Mouse (Mus musculus) olfactory bulb, adult 2 months (tissue): ENCODE results near the gene Rbm19. TPM values are rescaled to one million over a fixed set of nuclear protein-coding genes. Genes with fewer than 3 reads are reported as not detected.

Experiments
- H3K27ac ChIP-seq: fragments of 200-500 bp; 2 replicates; pipeline ENCODE4 v1.5.1; 2012; ENCODE audit warnings: low read depth, low read length; ENCODE audit not compliant: insufficient read depth
- H3K4me1 ChIP-seq: fragments of 200-500 bp; 2 replicates; pipeline ENCODE4 v1.6.1; 2012; ENCODE audit warnings: low read length; ENCODE audit not compliant: control insufficient read depth, insufficient read depth
- H3K4me3 ChIP-seq: fragments of 200-500 bp; 2 replicates; pipeline ENCODE4 v1.5.1; 2012; ENCODE audit warnings: mild to moderate bottlenecking, low read depth, low read length, moderate library complexity; ENCODE audit not compliant: insufficient read depth
- CTCF ChIP-seq: fragments of 200-500 bp; IDR thresholded peaks from 2 replicates; pipeline ENCODE4 v1.5.1; 2012; ENCODE audit warnings: low read depth, mild to moderate bottlenecking, low read length, moderate library complexity; ENCODE audit not compliant: insufficient read depth
- POLR2A ChIP-seq: fragments of 200-500 bp; IDR thresholded peaks from 2 replicates; pipeline ENCODE4 v1.6.1; 2012; ENCODE audit warnings: mild to moderate bottlenecking, low read depth, low read length, moderate library complexity; ENCODE audit not compliant: insufficient read depth
- WGBS: fragments of 180-500 bp; shearing (Covaris S2); methylation state at CpG from one replicate; pipeline ENCODE4 v1.1.7; 2018; 5-methylcytosine and 5-hydroxymethylcytosine counted together
- polyA plus RNA-seq: library from polyadenylated mRNA; stranded (reverse); fragments of >200 nt; gene quantifications from 2 replicates; pipeline ENCODE4 v1.2.4, GENCODE M21; 2012; ENCODE audit warnings: low replicate concordance; ENCODE audit not compliant: missing spikeins, insufficient read depth, insufficient read length

Gene Rbm19
- polyA plus RNA-seq, 1 experiment, result not detected

- no peak for TF ChIP-seq POLR2A
- TF ChIP-seq CTCF, result no peak
- Histone ChIP-seq H3K4me1 (peaks cover 24% of the 10 kb centered on the region), H3K4me3 (no peak overlapping the region), H3K27ac (no peak overlapping the region)
- 50% methylated on average over 18 of the region's 18 CpGs for WGBS
Observed at GRCm38 (mm10) chr5:120171865-120172728, 55.8 kb downstream of the Rbm19 start.

GRCm38 (mm10) chr5:120172729-120173101, 56.5 kb downstream of the Rbm19 start:
- H3K4me3 ChIP-seq, result no peak overlapping the region
- no peak overlapping the region for H3K27ac ChIP-seq
- 91% methylated on average over 8 of the region's 8 CpGs for WGBS
- peaks cover 27% of the 10 kb centered on the region for H3K4me1 ChIP-seq
- TF ChIP-seq CTCF (no peak), POLR2A (no peak)

DNA sequence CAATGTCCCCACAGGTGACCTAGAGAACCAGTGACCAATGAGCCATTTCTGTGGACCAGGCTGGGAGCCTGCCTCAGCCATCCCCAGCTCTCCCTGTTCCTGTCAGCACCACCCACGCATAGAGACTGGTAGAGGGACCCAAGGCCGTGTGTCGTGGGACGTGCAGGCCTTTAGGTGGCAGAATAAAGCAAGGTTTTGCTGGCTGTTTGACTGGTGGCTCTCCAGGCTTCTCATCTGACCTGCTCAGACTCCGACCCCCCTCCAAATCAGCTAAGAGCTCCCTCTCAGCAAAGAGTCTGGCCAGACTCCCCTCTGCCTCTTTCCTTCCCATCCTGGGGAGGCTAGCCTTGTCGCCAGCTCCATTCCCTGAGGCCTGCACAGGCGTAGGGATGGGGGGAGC, 58.1 kb downstream of the Rbm19 start:
- no peak overlapping the region for H3K27ac ChIP-seq
- TF ChIP-seq CTCF, result no peak
- TF ChIP-seq POLR2A, result no peak
- WGBS, result 74% methylated on average over 7 of the region's 7 CpGs
- no peak overlapping the region for H3K4me3 ChIP-seq
- peaks cover 43% of the 10 kb centered on the region for H3K4me1 ChIP-seq

GRCm38 (mm10) chr5:120175217-120175616, 59.0 kb downstream of the Rbm19 start:
- TF ChIP-seq CTCF, result no peak
- TF ChIP-seq POLR2A, result no peak
- WGBS, result 96% methylated on average over 8 of the region's 8 CpGs
- Histone ChIP-seq H3K4me3 (no peak overlapping the region), H3K27ac (no peak overlapping the region), H3K4me1 (peaks cover 51% of the 10 kb centered on the region)

DNA sequence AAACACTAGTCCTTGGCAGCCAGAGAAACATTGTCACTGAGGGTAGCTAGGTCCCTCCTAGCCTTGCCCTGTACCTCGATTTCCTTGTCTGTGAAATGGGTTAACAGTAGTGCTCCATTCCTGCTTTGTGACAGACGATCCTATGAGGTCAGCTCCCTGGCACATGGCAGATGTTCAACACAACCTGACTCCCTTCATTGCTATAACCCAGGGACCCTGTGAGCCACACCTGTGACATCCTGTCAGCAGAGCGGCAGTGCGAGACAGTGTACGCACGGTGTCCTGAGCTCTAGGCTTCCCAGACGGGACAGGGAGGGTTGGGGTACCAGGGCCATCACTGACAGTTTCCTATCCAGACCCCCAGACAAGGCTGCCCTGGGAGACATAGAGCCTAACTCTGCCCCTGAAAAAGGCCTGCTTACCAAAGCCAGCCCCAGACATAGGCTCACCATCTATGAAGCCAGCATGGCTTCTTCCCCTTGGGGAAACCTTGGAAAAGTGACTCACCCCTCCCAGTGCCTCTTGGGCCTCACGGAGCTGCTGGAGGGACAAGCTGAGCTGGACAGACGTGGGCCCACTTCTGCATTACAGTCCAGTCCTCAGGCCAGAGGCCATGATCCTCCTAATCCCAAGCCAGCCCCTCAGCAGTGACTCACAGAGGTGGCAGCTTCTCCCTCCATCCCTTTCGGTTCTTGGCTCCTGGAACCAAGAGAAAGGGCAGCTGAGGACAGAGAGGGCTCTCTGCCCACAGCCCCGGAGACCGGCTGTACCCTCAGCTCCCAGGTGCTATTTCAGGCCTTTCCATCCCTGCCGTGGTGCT, 60.2 kb downstream of the Rbm19 start:
- Histone ChIP-seq H3K4me3 (no peak overlapping the region), H3K27ac (no peak overlapping the region), H3K4me1 (peaks cover 53% of the 10 kb centered on the region)
- no peak for TF ChIP-seq POLR2A
- no peak for TF ChIP-seq CTCF
- WGBS, result 91% methylated on average over 13 of the region's 13 CpGs

DNA sequence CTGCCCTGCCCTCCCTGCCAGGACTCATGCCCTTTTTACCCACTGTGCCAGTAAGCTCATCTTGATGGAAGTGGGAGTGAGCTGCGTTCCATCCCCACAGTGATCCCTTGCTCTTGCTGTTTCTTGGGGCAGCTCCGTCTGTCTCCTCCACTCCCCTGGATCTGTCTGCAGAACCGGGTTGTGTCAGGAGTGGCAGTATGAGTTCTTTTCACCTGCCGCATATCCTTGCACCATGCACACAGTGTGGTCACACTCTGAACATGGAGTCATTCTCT, 60.7 kb downstream of the Rbm19 start:
- peaks cover 51% of the 10 kb centered on the region for H3K4me1 ChIP-seq
- no peak overlapping the region for H3K4me3 ChIP-seq
- H3K27ac ChIP-seq, result no peak overlapping the region
- TF ChIP-seq POLR2A (no peak), CTCF (no peak)
- WGBS, result 90% methylated on average over 4 of the region's 4 CpGs

DNA sequence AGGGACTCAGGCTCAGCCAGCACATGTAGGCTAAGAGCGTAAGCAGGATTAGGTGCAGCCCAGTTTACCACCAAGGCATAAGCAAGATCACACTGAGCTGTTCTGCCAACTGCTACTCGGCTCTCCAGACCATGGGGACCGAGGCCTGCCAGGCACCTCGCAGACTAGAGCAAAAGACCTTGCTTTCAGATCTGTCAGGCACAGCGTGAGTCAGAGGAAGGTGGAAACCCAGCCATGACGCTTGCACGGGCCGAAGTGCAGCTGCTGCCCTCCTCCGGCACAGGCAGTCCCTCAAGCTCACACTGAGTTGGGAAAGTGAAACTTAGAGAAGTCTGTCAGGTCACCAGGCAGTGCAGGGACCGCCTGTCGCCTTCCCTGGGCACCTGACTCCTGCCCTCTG, 63.8 kb downstream of the Rbm19 start:
- no peak for TF ChIP-seq POLR2A
- no peak for TF ChIP-seq CTCF
- no peak overlapping the region for H3K4me3 ChIP-seq
- 76% methylated on average over 11 of the region's 11 CpGs for WGBS
- no peak overlapping the region for H3K27ac ChIP-seq
- peaks cover 57% of the 10 kb centered on the region for H3K4me1 ChIP-seq

- peaks cover 57% of the 10 kb centered on the region for H3K4me1 ChIP-seq
- WGBS, result 92% methylated on average over 4 of the region's 4 CpGs
- no peak overlapping the region for H3K4me3 ChIP-seq
- TF ChIP-seq POLR2A, result no peak
- no peak for TF ChIP-seq CTCF
- no peak overlapping the region for H3K27ac ChIP-seq
Observed at GRCm38 (mm10) chr5:120181384-120181783, 65.1 kb downstream of the Rbm19 start.

- no peak overlapping the region for H3K4me3 ChIP-seq
- 48% methylated on average over 8 of the region's 8 CpGs for WGBS
- peaks cover 42% of the 10 kb centered on the region for H3K4me1 ChIP-seq
- H3K27ac ChIP-seq, result peak overlapping the region; percentile 12; the same call in 1 of the 2 replicates
- TF ChIP-seq CTCF (no peak), POLR2A (no peak)
Observed at GRCm38 (mm10) chr5:120183321-120183720, 67.1 kb downstream of the Rbm19 start.
